Mouse (Mus musculus) c-Kit-positive CD71-positive TER-119-positive erythroid progenitor cells, embryonic 14.5 days (primary cell): ENCODE measurements around the gene Cutc.

Experiments used
- DNase-seq: peaks from one replicate; pipeline ENCODE4 v3.0.0-alpha.2; 2013; ENCODE audit warnings: low spot score

Gene Cutc

DNA sequence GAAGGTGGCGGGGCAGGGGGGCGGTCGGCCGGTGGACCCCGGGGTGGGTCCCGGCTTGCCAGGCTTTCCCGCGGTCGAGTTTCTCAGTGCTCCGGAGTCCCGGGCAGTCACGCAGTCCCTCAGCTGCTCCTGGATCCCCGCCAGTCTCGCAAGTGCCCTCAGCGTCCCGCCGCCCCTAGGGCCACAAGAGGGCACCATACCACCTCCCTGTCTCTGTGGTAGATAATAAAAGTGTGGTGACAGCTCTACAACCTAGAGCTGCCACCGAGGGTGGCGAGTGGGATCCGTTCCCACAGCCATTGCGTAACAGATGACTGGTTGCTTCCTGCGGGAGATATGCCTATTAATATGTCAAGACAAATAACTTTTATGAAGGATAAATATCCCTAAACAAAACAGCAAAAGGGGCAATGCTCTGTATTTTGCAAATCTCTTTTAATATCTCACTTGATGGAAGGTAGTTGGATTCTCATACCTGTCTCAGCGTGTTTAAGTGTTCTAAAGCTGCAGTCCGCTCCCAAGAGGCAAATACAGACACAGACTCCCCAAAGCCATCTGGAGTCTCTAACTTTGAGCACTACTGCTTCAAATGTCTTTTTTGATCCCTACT, 535 bp downstream of the Cutc start:
- DNase-seq: peak; percentile 79

GRCm38 (mm10) chr19:43754237-43754636, 1.4 kb downstream of the Cutc start:
- DNase-seq: no peak

DNA sequence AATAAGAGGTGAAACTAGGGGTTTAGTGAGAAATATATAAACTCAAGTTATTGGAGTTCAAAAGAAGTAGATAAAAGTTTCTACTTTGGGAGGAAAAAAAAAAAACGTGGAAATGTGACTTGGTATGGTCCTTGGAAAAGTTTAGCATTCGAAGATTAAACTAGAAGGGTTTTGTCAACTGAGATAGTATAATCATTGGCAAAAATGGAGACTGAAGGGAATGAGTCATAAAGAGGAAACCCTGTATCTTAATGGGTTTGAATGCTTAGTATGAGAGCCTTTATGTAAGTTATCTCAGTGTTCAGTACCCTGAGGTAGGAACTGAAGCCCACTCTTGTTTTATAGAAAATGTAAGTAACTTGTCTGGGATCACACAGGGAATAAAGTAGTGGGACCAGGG, 2.1 kb downstream of the Cutc start:
- no peak for DNase-seq

DNA sequence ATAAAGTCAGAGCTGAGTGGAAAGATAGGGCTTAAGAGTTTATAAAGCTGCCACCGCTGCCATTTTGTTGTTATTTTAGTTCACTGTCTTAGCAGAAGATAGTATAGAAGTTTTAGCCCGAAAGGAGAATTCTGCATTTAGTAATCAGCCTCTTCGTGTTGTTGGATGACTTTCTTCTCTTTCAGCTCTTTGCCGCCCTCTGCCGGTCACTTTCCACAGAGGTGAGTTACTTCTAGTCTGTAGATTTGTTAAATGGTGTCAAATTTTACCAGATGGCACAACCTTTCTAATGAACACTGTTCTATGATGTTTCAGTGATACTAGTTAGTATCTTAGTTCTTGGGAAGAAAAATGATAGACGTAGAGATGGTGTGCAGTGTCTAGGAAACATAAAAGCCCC, 7.7 kb downstream of the Cutc start:
- peak; percentile 77 for DNase-seq

GRCm38 (mm10) chr19:43761543-43762256, 8.9 kb downstream of the Cutc start:
- no peak for DNase-seq

- no peak for DNase-seq
These were observed 9.6 kb downstream of the Cutc start for GRCm38 (mm10) chr19:43762410-43762809.

- DNase-seq: no peak
These were observed 13.7 kb downstream of the Cutc start for GRCm38 (mm10) chr19:43766451-43766850.

GRCm38 (mm10) chr19:43767549-43768322, 14.9 kb downstream of the Cutc start:
- DNase-seq: no peak

- no peak for DNase-seq
These were observed 16.7 kb downstream of the Cutc start for GRCm38 (mm10) chr19:43769366-43769960.

DNA sequence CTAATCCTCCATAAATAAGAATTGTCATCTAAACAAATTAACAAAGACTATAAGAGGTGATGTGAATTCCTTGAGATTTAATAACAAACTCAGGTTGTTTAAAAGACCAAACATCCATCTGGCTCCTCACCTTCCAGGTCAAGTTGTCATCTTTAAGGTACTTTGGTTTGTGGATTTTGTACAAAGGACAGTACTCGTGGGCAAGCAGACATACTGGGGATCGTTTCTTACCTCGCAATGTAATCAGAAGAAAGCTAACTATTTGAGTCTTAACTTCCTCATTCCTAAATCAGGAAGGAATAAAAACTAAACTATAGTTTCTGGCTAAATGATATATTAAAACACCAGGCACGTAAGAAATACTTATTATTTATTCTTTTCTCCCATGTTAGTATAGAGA, 17.8 kb downstream of the Cutc start:
- DNase-seq: no peak

DNA sequence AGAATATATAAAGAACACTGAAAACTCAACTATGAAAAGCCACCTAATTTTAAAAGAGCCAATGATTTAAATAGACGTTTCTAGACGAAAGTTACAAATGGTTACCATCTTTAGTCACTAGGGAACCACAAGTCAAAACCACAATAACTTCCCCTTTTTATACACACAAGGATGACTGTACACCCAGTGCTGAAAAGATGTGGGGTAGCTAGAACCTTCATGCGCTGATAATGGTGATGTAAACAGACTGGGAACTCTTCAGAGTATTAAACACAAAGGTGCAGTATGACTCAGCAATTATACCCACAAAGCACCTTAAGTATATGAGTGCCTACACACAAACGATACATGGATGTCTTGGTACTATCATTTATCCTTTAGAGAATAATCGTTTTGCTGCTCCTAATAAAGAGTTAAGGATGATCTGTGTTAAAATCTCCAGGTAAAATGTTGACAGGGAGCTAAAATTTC, 18.7 kb downstream of the Cutc start:
- DNase-seq: no peak

- no peak for DNase-seq
These were observed 19.5 kb downstream of the Cutc start for GRCm38 (mm10) chr19:43772311-43772710.

DNA sequence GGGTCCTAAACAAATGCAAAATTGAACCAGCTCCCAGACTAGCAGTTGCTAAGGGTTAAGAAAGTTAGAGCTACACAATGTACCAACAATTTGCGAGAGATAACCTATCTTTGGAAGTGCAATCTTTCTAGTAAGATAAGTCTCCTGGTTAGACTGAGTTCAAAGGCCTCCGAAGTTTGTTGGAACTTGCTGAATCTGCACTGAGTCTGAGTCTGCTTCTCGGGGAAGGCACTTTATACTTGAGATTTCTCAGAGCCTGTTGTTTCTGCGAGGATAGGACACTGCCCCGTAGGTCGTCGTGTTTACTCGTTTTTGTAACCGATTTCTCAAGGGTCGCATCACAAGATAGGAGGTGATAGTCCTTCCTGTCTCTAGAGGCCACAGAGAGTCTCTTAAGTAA, 22.6 kb downstream of the Cutc start:
- no peak for DNase-seq

- DNase-seq: no peak
These were observed 23.8 kb downstream of the Cutc start for GRCm38 (mm10) chr19:43776561-43776960.

- DNase-seq: no peak
These were observed 24.5 kb downstream of the Cutc start for GRCm38 (mm10) chr19:43777308-43777707.

- DNase-seq: no peak
These were observed 27.6 kb downstream of the Cutc start for GRCm38 (mm10) chr19:43780391-43780790.

GRCm38 (mm10) chr19:43781980-43782379, 29.2 kb downstream of the Cutc start, which contains the start of gene Abcc2:
Abcc2 (plus strand) TSS chr19:43782192.
- no peak for DNase-seq

DNA sequence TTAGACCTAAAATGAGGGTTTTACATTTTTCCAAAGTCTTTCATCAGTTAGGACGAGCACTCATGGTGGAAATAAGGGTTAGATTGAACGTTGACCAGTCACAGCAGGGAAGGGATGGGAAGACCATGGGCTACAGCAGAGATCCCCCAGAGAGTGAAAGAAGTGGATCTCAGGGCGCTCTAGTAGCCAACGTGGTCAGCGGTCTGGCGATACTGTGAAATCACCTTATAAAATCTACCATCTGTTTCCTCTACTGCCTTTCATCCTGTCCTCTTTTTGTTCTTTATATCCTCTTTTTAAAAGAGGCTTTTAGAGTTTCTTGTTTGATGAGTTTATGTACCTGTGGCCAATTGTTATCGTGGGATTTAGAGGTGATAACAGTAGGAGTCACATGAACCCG, 32.0 kb downstream of the Cutc start:
- no peak for DNase-seq

- DNase-seq: no peak
These were observed 33.6 kb downstream of the Cutc start for GRCm38 (mm10) chr19:43786249-43787026.

DNA sequence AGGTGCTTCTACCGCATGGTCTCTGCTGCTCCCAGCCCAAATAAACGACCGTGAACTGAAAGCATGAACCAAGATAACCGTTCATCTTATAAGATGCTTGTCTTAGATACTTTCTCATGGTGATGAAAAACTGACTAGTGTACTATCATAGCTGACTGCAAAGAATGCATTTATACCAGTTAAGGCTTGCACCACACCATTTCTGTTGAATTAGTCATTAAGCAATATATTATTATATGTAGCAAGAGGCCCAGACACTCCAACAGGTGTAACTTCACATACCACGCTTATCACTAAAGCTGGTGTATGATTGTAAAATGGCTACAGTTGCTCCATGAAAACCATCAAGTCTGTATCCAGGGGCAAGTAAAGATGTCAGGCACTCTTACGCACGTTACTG, 37.0 kb downstream of the Cutc start:
- no peak for DNase-seq

- DNase-seq: no peak
These were observed 39.7 kb downstream of the Cutc start for GRCm38 (mm10) chr19:43792537-43792936.

DNA sequence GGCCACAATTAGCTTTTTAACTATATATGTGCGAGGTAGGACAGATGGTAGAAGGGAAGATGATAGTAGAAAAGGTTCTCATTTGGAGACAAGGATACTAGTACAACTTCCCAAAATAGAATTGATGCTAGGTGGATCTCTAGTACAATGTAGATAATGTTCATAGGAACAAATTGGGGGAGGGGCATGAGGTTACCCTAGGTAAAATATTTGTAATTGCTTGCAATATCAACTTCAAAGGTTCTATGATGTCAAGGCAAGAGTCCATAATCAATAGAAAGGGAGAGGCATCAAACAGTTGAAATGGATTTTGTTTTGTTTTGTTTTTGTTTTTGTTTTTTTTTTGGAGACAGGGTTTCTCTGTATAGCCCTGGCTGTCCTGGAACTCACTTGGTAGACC, 41.2 kb downstream of the Cutc start:
- DNase-seq: no peak
